Mouse (Mus musculus) cerebellum, postnatal 10 days (tissue): ENCODE data around the gene Omt2b.
A peak's percentile ranks its signal among the peaks of the same experiment; 100 is the strongest.
"Not testable (repeated sequence)": the region's sequence is repeated elsewhere in the genome, so short reads cannot be mapped to it uniquely, and the experiment has no call there.

ENCODE experiments used
- DNase-seq, 2 experiments: peaks; one replicate each; pipeline ENCODE4 v3.0.0; 2021; ENCODE audit warnings: mixed read lengths in 2 of 2

The Omt2b gene

DNA sequence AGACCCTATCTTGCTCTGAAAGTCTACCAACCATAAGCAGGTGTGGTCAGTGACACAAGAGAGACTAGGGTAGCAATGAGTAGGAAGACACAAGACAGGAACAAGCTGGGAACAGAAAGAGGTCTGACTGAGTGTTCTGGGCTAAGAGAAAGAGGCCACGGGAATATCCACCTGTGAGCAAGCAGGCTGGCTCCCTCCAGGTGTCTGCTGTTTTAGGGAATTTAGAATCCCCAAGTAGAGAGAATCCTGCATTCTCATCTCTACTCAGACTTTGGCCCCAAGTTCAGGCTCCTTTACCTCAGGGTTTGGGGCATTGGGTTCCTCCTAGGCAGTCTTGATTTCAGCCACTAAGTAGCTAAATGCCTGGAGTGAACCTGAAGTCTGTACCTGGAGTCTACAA lies at the start of gene Omt2b:
TSS of gene Omt2b (plus strand) at position 301 of the 400 bp plus-strand sequence.
- not testable (repeated sequence) for DNase-seq

- peak; percentile 47 to 50 for DNase-seq
Observed at GRCm38 (mm10) chr9:78282002-78282711, 45.2 kb upstream of the Omt2b start.

DNA sequence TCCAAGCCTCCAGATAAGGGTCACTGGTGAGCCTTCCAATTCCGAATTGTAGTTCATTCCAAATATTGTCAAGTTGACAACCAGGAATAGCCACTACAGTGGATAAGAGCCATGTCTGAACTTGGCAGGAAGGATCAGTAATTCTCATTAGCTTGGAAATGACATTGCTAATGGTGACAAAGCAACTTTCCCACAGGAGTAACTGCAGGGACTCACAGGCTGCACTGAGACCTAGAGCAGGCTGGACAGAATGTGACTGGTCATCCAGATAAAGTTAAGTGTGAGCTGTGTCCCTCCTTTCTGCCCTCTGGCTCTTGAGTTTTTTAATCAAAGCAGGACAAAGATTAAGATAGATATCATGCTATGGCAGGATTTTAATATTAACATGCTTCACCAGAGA lies 38.3 kb upstream of the Omt2b start:
- DNase-seq: not testable (repeated sequence)

DNA sequence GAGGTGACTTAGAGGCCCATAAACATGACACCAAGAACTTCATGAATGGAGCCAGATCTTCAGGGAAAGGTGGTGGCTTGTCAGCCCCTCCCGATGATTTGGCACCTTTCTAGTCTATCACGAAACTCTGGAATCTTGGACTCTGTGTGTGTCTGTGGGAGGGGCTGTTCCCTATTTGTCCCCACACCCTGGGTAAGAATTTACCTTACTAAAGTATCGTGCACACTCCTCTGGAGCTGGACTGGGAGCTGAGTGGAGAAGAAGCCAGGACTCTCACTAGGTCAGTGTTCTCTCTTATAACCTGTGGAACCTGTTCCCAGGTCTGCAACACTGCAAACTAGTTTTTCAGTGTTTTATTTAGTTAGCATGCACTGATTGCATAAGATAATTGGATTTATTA lies 37.7 kb upstream of the Omt2b start, which contains the start of gene Gm10639:
TSS of gene Gm10639 (plus strand) at position 201 of the 400 bp plus-strand sequence.
- DNase-seq: not testable (repeated sequence)

DNA sequence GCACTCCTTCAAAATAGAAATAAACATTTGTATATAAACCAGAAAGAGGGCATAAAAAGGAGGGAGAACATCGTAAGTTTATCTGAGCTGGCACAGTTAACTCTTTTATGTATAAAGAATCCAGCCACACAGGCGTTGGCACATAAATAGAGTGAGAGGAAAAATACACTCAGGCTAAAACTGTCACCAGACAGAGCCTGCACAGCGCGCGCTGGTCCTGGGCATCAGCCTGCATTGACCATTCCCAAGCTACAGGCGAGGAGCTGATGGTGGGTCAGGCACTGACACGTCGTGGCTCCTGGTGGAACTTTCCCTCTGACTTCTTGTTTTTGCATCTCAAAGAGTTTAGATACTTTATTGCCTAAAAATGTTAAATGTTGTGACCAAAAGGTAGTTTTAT lies 34.9 kb upstream of the Omt2b start:
- not testable (repeated sequence) for DNase-seq

- DNase-seq: not testable (repeated sequence)
Observed at GRCm38 (mm10) chr9:78293683-78294082, 33.7 kb upstream of the Omt2b start.

DNA sequence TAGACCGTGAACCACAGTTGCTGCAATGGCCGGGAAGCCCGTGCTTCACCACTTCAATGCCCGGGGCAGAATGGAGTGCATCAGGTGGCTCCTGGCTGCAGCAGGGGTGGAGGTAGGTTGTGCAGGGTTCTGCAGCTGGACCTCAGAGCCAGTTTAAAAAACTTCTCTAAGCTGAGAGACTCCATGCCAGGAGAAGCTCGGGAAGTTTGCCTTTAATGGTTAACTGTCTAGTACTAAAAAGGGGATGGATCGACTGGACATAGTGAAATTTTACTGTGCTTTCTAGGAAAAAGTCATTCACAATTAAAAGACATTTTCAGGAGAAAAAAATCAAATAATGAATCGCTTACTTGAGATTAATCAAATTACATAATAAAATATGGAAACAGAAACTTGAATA lies 32.6 kb upstream of the Omt2b start:
- DNase-seq: not testable (repeated sequence)

DNA sequence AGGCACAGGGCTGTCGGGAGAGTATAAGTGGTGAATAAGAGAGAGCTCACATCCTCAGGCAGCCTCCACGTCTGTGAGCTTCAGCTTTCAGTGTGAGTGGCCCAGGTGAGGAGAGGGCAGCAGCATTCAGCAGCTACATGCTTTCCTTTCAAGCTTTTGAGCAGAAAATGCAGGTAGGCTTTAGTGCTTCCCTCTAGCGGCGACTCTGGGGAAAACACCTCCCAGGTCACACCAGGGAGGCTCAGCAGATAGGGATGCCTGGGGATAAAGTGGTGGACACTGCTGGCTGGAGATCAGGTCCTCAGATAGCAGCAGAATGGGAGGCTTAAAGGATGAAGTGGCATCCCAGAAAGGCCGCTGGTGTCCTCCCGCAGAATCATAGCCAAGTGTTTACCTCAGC lies 31.3 kb upstream of the Omt2b start:
- peak; percentile 55 to 66 for DNase-seq

DNA sequence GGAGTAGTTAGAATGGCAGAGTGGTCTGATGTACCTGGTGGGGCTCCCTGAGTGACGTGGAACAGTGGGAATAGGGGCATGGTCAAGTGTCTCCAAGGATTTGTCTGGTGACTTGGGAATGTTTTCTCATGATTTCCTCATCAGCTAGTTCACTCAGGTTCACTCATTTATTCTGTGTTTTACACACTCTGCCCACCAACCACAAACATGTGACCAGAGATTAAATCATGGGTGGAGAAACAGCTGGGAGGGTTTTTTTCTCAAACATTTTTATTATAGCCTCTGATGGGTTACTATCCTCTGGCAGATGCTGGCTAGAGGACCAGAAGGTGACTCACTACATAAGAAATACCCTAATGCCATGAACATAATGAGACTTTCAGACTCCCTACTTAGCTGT lies 29.2 kb upstream of the Omt2b start:
- DNase-seq: no peak

- DNase-seq: peak; percentile 7 to 28
Observed at GRCm38 (mm10) chr9:78299143-78299542, 28.2 kb upstream of the Omt2b start.

GRCm38 (mm10) chr9:78308122-78308521 lies 19.3 kb upstream of the Omt2b start:
- not testable (repeated sequence) for DNase-seq

- DNase-seq: no peak
Observed at GRCm38 (mm10) chr9:78314696-78315095, 12.7 kb upstream of the Omt2b start, which contains the start of gene Omt2a. Gene Omt2a, minus strand, starts transcription at chr9:78314796.

DNA sequence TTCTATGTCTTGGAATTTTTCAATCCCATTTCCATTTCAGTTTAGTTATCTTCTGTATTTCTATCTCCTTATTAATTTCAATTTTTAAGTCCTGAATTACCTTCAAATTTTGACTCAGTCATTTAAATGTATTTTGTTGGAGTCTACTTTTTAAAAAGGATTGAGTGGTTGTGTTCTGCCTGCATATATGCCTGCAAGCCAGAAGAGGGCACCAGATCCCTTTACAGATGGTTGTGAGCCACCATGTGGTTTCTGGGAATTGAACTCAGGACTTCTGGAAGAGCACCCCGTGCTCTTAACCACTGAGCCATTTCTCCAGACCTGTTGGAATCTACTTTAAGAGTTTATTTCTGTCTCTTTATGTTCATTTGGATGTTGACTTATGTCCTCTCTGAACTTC lies 7.9 kb upstream of the Omt2b start:
- peak; percentile 7 to 8 for DNase-seq

DNA sequence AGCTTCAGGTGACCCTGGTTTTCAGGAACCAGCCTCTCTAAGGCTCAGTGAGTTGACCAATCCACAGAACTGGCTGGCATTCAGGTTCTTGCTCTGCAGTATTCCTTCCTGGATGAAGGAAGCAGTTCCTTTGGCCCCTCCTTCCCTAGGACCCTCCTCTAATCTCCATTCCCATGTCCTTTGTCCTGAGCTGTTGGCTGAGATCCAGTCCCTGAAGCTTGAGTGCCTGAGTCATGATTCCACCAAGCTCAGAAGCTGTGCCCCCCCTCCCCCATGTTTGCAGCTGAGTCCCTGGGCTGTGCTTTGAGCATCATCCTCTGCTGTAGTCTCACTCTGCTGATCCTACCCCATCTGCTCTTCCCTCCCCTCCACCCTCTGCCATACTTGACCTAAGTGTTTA lies 9.7 kb downstream of the Omt2b start:
- DNase-seq: peak in 1 of 2 experiments; percentile 12

- DNase-seq: peak; percentile 64 to 71
Observed at GRCm38 (mm10) chr9:78340324-78340723, 12.9 kb downstream of the Omt2b start.

DNA sequence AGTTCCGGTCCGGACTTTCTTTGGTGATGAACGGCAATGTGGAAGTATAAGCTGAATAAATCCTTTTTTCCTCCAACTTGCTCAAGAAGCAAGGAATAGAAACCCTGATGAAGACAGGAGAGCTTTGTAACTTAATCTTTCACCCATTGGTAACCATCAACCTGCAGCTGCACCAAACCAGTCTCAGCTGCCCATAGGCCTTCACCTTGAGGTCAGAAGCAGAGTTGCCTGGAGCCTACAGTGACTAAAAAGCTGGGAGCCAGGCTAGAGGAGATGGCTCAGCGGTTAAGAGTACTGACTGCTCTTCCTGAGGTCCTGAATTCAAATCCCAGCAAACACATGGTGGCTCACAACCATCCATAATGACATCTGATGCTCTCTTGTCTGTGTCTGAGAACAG lies 15.1 kb downstream of the Omt2b start:
- not testable (repeated sequence) for DNase-seq

DNA sequence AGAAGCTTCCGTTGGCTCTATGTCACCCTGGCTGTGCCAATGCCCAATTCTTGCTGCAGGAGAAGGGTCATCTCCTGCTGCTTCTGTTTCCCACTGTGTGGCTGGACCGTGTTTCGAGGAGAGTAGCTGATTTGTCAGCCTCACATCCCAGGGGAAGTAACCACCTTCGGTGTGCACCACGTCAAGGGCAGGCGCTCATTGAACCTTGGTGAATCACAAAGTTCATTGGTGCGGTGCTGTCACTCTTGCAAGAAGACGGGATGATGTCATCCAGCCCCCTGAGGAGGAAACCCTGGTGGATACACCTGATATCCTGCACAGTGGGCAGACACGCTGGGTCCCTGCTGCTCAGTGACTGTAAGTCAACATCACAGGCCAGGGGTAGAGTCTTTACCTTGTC lies 15.7 kb downstream of the Omt2b start:
- DNase-seq: not testable (repeated sequence)

GRCm38 (mm10) chr9:78345235-78345634 lies 17.8 kb downstream of the Omt2b start:
- DNase-seq: not testable (repeated sequence)

- no peak for DNase-seq
Observed at GRCm38 (mm10) chr9:78347004-78347403, 19.6 kb downstream of the Omt2b start.

- not testable (repeated sequence) for DNase-seq
Observed at GRCm38 (mm10) chr9:78348206-78349004, 21.0 kb downstream of the Omt2b start.

GRCm38 (mm10) chr9:78349141-78349540 lies 21.8 kb downstream of the Omt2b start:
- not testable (repeated sequence) for DNase-seq

- DNase-seq: not testable (repeated sequence)
Observed at GRCm38 (mm10) chr9:78350007-78350406, 22.6 kb downstream of the Omt2b start.

GRCm38 (mm10) chr9:78351504-78352220 lies 24.3 kb downstream of the Omt2b start:
- no peak for DNase-seq
